Mouse (Mus musculus) T-helper 1 cell (primary cell): Measurements from ENCODE around the gene Tln1.
"Not testable (repeated sequence)": the region's sequence is repeated elsewhere in the genome, so short reads cannot be mapped to it uniquely, and the experiment has no call there.

Experiments used
- in situ Hi-C: fragments of 300-600 bp; cut with MboI, MseI; formaldehyde crosslinking; loops from one replicate; pipeline ENCODE4 v1.15.1; 2025; ENCODE audit warnings: high pct_unique_total_duplicates

Gene Tln1

DNA sequence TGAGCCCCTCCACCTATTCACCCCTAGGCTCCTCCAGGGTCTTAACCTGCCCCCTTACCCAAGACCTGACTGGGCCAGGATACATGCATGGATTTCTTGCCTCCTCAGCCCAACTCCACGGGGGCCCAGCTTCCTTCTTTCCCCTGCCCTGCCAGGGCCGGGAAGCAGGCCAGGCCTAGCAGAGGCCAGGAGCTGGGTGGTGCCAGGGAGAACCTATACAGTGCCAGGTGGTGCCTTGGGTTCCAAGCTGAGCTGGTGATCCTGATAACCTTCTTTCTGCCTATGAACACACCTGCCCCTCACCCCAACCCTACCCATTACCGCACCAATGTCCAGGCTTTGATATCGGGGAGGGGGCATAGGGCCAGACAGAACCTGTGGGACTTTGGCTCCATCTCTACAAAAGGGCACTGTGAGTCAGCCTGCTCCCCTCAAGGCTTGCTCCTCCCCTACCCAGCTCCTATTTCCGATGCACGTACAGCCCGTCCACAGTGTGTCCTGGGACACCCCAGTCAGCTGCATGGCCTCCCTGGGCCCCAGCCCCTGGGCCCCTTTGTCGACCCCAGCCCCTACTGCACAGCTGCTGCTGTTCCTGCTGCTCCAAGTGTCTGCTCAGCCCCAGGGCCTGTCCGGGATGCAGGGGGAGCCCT, 55.8 kb downstream of the Tln1 start, which contains the start of gene Car9:
TSS of gene Car9 (plus strand) at position 431 of the 650 bp plus-strand sequence.
- in situ Hi-C loops, result no loop called here

DNA sequence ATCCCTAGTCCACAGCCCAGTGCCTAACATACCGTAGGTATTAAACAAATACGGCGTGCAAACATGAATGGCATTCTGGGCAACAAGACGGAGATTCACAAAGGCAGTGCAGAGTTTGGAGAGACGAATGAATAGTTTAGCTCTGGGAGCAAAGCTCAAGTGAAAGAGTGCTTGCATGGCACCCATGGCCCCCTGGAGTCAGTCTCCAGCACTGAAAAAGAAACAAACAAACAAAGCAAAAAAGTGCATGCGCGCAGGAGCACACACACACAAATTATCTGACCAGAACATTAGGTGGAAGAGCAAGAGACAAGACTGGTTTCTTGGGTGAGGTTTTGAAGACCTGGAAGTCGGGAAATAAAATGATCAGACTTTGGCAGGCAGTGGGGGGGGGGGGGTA, 56.4 kb downstream of the Tln1 start:
- in situ Hi-C loops, result no loop called here

DNA sequence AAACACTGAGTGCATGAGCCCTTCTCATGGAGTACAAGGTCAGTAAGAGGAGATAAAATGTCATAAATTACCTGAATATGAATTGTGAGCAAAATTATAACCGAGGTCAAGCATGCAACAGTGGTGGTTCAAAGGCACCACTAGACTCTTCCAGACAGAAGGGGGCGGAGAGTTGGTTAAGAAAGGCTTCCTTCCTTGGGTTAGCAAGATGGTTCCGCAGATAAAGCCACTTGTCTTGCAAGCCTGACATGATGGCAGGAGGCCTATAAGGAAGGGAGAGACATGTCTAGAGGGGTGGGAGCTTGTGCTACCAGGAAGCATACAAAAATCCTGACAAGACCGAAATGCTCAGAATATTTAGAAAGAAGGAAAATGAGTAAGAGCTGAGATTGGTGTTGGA, 58.2 kb downstream of the Tln1 start:
- in situ Hi-C loops, result no loop called here

DNA sequence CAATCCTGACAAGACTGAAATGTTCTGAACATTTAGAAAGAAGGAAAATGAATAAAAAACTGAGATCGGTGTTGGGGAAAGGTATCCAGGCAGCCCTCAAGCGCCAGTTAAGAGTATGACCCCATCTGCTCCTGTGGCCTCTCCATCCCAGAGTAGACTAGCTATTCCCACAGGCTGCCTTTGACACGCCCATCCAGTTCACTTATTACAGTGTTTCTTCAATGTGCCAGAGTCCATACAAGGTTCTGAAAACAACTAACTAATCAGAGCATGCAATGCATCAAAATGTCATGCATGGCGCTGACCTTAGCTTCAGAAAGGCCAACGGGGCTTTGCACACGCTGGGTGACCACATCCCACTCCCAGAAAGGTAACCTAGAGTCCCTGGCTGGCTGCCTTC, 59.0 kb downstream of the Tln1 start:
- in situ Hi-C loops, result no loop called here

DNA sequence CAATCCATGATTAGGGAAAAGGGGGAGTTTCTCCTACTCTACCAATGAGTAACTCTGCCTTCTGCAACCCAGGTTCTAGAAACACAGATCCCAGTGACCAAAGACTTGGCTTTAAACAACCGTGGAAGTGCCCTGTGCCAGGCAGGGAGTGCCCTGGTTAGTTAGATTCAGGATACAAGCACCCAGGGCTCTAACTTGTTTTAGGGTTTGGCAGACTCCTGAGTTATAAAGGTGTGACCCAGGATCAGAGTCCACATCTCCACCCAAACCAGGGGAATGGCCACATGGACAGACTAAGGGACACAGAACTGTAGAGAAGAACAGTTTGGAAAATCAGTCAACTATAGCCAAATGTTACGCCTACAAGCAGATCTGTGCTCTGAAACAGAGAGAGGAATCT, 59.5 kb downstream of the Tln1 start:
- in situ Hi-C loops, result no loop called here

DNA sequence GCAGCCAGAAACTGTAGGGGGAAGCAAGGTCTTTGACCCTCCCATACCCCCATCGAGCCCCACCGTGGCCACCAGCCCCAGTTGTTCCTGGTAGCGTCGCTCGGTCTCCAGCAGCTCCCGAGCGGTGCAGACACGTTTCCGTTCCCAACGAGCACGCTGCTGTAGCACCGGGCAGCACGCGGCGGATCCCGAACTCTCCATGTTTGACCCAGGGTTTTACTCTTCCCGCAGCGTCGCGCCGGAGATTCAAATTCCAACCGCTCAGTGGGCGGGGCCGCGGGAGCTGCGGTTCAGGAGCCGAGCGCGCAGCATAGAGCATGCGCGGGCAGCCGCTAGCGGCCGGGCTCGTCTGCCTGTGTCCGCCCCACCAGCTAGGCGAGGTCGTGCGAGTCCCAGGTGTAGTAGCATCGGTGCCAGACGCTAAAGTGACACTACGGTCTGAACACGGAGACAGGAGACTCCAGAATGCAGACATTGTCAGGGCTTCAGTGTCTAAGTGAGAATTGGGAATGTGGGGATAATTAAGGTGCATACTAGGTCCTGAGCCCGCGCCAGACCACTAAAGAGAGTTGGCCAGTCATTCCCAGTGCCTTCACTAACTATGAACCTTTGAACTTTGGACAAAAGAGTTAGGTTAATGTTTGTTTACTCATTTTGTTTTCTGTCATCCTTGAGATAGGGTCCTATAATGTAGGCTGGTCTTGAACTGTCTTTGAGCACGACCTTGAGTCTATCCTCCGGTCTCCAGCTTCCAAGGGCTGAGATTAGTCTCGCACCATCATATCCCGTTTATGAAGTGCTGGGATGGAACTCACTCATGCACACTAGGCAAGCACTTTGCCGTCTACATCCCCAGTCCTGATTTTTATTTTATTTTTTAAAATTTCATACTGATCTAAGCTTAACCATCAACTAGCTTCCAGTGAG, 62.8 kb downstream of the Tln1 start, which contains the start of gene Arhgef39:
TSS of gene Arhgef39 (minus strand) at position 289 of the 927 bp plus-strand sequence.
- in situ Hi-C loops, result loop anchor here (10.0 kb wide), 1 partner anchor 455 kb away; the partner anchor contains the start of gene Fam214b

DNA sequence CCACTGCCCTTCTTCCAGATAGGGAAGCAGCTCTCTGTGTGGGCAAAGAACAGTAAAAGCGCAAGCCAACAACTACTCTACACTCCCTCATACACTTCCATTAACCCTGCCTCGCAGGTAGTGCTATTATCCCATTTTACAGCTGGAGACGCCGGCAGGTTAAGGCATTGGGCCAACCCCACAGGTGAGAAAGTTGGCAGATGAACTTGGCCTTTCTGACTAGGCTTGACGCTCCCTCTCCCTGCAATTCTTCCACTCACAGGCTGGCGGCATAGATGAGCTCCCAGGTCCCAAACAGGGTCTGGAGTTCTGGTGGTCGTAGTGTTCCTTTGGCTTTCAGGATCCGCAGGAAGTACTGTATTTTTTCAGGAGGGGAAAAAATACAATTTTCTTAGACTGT, 63.5 kb downstream of the Tln1 start:
- in situ Hi-C loops, result loop anchor here (10.0 kb wide), 1 partner anchor 454 kb away; the partner anchor contains the start of gene Fam214b

DNA sequence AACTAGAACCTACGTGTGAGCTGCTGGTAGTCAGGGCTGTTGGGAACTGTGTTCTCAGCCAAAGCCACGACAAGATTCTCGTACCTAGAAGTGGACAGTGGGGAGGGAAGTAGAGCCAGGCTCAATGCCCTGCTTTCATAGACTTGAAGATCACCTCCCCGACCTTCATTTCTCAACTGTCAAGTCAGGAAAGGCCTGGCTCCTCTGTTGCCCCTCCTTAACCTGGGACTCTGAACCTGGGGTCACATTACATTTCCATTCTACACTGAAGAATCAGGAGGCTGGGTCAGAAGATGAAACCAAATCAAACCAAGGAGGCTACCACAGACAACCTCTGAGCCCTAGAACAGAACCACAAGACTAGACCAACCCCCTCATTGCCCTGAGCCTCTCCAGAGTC, 64.5 kb downstream of the Tln1 start:
- in situ Hi-C loops, result loop anchor here (10.0 kb wide), 1 partner anchor 453 kb away; the partner anchor contains the start of gene Fam214b

DNA sequence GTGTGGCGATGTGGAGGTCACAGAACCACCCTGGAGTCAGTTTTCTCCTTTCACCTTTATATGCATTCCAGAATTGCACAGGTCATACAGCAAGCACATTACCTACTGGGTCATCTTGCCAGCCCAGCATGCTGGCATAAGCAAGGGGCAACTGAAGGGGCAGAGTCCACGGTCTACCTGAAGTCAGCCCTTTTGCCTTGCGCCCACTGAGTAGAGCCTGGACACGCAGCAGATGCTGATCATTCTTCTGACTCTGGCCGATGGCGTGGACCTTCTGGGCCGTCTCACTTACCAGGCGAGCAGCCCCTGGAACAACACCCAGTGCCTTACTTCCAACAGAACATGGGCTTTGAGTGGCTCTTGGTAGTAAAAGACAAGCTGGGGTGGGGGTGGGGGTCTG, 65.1 kb downstream of the Tln1 start:
- in situ Hi-C loops, result loop anchor here (10.0 kb wide), 1 partner anchor 453 kb away; the partner anchor contains the start of gene Fam214b

DNA sequence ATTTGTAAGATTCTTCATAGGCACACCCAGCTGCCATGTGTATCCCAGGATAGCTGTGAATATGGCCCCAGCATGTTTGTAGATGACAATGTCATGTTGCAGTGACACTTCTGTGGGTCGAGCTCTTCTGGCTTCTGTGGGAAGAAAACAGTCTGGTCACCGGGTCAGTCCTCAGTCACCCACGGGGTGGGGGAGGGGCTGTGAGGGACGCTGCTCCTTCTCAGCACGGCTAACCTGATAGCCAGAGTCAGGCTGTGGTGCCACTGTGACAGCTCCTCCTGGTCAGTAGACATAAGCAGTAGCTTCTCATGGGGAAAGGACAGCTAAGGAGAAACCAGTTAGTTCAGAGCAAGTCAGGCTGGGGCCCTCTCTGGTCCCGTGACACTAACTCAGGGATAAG, 65.9 kb downstream of the Tln1 start:
- in situ Hi-C loops, result loop anchor here (10.0 kb wide), 1 partner anchor 452 kb away; the partner anchor contains the start of gene Fam214b

DNA sequence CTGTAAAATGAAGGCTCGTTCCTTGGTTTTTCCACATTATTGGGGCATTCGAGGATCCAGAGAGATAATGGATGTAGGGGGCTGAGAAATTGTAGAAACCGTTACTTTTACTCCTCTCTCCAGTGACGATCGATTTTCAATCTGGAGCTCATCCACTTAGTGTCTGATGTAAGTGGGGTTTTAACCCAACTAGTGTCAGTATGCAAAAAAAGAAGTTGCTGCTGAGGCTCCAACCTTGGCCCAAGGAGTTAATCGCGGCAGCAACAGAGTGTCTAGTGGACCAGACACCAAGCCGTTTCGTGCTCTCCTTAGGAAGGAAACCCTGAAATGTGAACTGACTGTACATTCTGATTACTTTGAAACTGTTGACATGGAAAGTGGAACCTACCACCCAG, 68.6 kb downstream of the Tln1 start:
- in situ Hi-C loops, result loop anchor here (10.0 kb wide), 1 partner anchor 449 kb away; the partner anchor contains the start of gene Fam214b

DNA sequence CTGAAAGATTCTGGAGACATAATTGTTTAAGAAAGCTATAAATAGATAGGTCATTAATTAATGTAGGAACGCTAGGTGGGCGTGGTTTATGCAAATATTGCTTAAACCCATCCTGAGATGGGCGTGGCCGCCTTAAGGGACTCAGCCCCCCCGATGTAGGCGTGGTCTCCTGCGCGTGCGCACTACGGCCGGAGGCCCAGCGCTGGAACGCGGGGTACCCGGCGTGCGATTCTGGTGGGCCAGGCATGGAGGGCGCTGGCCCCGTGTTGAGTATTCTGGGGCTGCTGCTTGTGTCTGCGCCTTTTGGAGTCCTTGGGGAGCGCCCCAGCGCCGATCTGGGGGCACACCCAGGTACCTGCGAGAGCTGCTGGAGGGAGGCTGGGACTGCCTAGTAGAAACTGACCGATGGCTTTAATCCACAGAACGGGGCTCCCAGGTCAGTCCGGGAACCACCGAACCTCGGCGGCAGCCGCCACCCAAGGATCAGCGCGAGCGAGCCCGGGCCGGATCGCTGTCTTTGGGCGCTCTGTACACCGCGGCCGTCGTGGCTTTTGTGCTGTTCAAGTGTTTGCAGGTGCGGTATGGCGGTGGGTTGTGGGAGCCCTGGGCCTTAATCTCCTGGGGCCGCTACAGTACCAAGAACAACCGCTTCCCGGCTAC, 69.2 kb downstream of the Tln1 start:
- in situ Hi-C loops, result loop anchor here (10.0 kb wide), 1 partner anchor 449 kb away; the partner anchor contains the start of gene Fam214b

DNA sequence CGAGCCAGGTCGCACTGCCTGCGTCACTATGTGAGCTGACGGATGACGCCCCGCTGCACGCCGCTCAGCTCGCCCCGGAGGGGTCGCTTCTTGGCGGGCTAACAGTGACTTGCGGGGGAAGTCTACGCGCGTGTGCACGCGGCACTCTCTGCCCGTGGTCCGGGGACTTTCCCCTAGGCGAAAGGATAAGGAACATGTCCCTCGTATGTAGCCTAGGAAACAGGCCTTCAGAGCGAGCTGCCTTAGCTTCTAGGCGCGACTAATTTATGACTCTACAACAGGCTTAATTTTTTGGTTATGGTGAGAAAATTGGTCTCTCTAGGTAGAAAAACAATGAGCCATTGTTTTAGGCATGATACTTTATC, 69.7 kb downstream of the Tln1 start, which contains the start of gene Ccdc107:
TSS of gene Ccdc107 (plus strand) at position 80 of the 365 bp plus-strand sequence.
- in situ Hi-C loops, result loop anchor here (10.0 kb wide), 1 partner anchor 448 kb away; the partner anchor contains the start of gene Fam214b

DNA sequence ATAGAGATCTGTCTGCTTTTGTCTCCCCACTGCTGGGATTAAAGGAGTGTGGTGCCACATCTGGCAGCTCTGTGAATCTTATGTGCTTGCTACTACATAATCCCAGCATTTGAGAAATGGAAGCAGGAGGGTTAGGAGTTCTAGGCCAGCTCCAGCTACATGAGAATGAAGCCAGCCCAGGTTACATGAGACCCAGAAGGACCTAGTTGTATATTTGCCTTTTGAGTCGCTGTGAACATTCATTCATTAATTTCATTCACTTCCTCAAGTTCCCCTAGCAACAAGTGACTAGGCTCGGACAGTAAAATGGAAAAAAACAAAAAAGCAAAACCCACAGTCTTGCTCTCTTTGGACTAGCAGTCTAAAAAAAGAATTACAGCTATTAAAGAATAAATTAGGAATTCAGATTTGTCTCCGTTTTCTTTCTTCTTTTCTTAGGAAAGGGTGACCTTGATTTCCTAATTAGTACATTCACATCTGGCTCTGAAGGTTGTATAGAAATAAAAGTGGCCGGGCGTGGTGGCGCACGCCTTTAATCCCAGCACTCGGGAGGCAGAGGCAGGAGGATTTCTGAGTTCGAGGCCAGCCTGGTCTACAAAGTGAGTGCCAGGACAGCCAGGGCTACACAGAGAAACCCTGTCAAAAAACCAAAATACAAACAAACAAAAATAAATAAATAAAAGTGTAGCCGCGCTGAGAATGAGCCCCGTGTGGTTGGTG, 70.2 kb downstream of the Tln1 start:
- in situ Hi-C loops, result loop anchor here (10.0 kb wide), 1 partner anchor 447 kb away; the partner anchor contains the start of gene Fam214b

DNA sequence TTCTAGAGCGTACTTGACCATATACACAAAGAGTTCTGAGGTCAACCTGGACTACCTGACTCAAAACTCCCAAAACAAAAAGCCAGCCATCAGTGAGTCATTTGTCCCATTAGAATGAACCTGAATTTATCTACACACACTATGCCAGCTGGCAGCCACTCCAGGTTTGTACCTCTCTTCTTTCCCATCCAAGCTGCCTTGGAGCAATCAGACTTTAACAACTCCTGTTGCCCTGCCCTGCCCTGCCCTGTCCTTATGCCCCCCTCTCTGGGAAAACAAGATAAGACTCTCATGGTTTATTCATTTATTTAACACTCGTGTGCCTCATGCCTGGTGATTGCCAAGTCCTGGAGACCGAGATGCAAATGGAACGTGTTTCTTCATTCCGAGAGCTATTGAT, 71.7 kb downstream of the Tln1 start:
- in situ Hi-C loops, result loop anchor here (10.0 kb wide), 1 partner anchor 446 kb away; the partner anchor contains the start of gene Fam214b

DNA sequence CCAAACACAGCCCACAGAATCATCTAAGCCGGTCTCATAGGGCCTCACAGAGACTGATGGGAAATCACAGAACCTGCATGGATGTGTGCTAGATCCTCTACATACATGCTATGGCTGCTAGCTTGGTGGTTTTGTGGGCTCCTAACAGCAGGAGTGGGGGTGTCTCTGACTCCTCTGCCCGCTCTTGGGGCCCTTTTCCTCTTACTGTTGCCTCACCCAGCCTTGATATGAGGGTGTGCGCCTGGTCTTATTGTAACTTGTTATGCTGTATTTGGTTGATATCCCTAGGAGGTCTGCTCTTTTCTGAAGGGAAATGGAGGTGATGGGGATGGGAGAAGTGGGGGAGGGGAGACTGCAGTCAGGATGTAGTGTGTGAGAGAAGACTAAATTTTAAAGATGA, 72.9 kb downstream of the Tln1 start:
- in situ Hi-C loops, result loop anchor here (10.0 kb wide), 1 partner anchor 445 kb away; the partner anchor contains the start of gene Fam214b

DNA sequence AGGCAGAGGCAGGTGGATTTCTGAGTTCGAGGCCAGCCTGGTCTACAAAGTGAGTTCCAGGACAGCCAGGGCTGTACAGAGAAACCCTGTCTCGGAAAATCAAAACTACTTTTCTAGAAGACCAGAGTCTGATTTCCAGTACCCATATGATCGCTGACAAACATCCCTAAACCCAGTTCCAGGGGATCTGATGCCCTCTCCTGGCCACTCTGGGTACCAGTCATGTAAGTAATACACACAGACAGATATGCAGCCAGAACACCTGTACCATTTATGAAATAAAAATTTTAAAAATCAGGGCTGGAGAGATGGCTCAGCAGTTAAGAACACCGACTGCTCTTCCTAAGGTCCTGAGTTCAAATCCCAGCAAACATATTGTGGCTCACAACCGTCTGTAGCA, 76.8 kb downstream of the Tln1 start:
- in situ Hi-C loops, result not testable (repeated sequence)

DNA sequence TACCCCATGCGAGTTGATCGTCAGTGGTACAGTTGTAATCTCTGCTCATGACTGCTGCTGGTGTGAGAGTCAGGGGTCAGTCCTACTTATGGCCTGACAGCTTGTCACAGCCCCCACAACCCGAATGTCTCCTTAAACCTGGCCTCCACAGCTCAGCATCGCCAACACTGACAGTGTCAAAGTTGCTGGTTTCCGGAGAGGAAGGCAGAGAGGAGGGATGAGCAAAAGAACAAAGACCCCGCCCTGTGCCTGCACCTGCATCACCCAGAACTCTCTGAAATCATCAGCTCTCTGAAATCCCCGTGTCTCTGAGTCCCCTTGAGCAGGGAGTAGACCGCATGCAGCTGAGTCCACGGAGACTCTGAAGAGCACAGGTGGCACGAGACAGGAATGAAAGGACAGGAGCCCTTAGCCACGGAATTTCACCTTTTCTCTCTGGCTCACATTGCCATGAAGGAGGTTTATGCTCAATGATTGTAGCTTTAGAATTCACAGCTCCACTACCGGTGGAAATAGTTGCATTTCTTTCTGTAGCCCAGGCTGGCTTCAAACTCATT, 78.9 kb downstream of the Tln1 start, which contains the start of gene Sit1:
TSS of gene Sit1 (minus strand) at position 200 of the 557 bp plus-strand sequence.
- in situ Hi-C loops, result loop anchor here (5.0 kb wide), 1 partner anchor 41 kb away; the partner anchor contains the start of gene Tesk1

DNA sequence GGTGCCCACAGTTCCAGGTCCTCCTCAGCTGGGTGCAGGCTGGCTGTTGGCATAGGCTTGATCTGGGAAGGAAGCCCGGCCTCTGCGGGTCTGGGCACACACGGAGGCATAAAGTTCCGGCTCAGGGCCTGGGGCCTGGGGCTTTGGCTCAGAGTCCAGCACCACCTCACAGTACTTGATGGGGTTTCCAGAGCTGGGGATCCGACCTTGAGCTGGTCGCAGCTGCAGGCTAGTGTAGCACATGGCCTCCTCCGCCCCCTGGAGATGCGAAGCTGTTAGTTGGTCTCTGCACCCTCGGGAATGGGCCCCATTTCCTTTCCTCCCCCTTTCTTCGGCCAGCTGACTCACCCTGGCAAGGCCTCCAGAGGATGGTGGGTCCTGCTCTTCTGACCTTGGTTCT, 79.9 kb downstream of the Tln1 start:
- in situ Hi-C loops, result loop anchor here (5.0 kb wide), 1 partner anchor 40 kb away; the partner anchor contains the start of gene Tesk1

DNA sequence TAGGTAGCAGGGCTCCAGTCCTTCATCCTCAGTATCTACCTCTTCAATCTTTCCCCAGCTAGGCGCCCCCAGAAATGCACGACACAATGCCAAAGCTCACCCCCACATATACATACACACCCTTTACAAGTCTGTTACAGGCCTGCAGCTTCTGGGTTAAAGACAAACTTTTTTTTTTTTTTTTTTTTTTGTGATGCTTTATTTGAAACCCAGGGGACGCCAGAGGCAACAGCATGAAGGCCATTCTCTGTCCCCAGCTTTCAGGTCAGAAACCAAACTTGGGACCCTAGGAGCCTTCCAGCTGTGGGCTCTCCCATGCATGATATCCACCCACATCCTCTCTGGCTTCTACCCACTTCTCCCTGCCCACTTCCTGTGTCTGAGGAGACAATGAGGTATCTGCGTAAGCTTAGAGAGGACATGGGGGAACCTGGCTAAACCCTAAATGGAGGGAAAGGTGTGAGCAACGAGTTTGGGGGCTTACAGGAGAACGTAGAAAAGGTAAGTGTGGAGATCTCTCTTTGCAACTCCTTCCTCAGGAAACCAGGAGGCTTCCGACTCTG, 80.5 kb downstream of the Tln1 start:
- in situ Hi-C loops, result loop anchor here (5.0 kb wide), 1 partner anchor 40 kb away; the partner anchor contains the start of gene Tesk1
